Mouse (Mus musculus) hindbrain, postnatal 0 days (tissue): Measurements from ENCODE around the gene Eps8l2. TPM values are rescaled to one million over a fixed set of nuclear protein-coding genes. Genes with fewer than 3 reads are reported as not detected.
A peak's percentile ranks its signal among the peaks of the same experiment; 100 is the strongest.

Experiments used
- ATAC-seq: fragments of 200-750 bp; cut with Nextera tagmentation; 2 replicates; pipeline ENCODE4 v1.8.0; 2017; ENCODE audit warnings: mild to moderate bottlenecking, moderate TSS enrichment, moderate library complexity
- DNase-seq: peaks from one replicate; pipeline ENCODE4 v3.0.0-alpha.2; 2015; ENCODE audit warnings: low spot score
- H3K27ac ChIP-seq: fragments of 300-500 bp; sonication (generic); 2 replicates; pipeline ENCODE4 v1.5.1; 2014; ENCODE audit warnings: mild to moderate bottlenecking
- H3K27me3 ChIP-seq: fragments of 300-500 bp; sonication (generic); 2 replicates; pipeline ENCODE4 v1.6.1; 2014; ENCODE audit warnings: low read length, mixed read lengths; ENCODE audit not compliant: insufficient read depth
- H3K36me3 ChIP-seq: fragments of 300-500 bp; sonication (generic); 2 replicates; pipeline ENCODE4 v1.6.1; 2014; ENCODE audit warnings: low read length, mixed read lengths; ENCODE audit not compliant: insufficient read depth
- H3K4me1 ChIP-seq: fragments of 300-500 bp; sonication (generic); 2 replicates; pipeline ENCODE4 v1.6.1; 2014; ENCODE audit warnings: antibody characterized with exemption, low read length, mixed read lengths; ENCODE audit not compliant: insufficient read depth
- H3K4me2 ChIP-seq: fragments of 300-500 bp; sonication (generic); 2 replicates; pipeline ENCODE4 v1.6.1; 2014; ENCODE audit warnings: low read depth, mild to moderate bottlenecking, low read length, moderate library complexity, mixed read lengths
- H3K4me3 ChIP-seq: fragments of 300-500 bp; sonication (generic); 2 replicates; pipeline ENCODE4 v1.5.1; 2014; ENCODE audit warnings: low read length
- H3K9ac ChIP-seq: fragments of 300-500 bp; sonication (generic); replicated peaks from 2 replicates; pipeline ENCODE4 v1.6.1; 2014; ENCODE audit warnings: mild to moderate bottlenecking, low read length, moderate library complexity, mixed read lengths
- H3K9me3 ChIP-seq: fragments of 300-500 bp; sonication (generic); 2 replicates; pipeline ENCODE4 v1.6.1; 2016; ENCODE audit warnings: low read length, mixed read lengths
- CTCF ChIP-seq: IDR thresholded peaks from 2 replicates; pipeline ENCODE4 v1.5.1; 2016; ENCODE audit warnings: antibody characterized with exemption, control low read depth, low read depth
- WGBS: fragments of 180-500 bp; shearing (Covaris S2); extraction: QIAGEN DNeasy Blood & Tissue Kit; methylation state at CpG from one replicate; pipeline ENCODE4 v1.1.7; 2014; 5-methylcytosine and 5-hydroxymethylcytosine counted together
- polyA plus RNA-seq: library from polyadenylated mRNA; unstranded; fragments of >200 nt; fragmentation: Nextera tagmentation; extraction: Ambion mirVana; gene quantifications from 2 replicates; pipeline ENCODE4 v1.2.1, GENCODE M21; 2015
- total RNA-seq: library from RNA; depleted of rRNA; stranded (reverse); fragments of >200 nt; gene quantifications from 2 replicates; pipeline ENCODE4 v1.2.3, GENCODE M21; 2014

Eps8l2 gene
- total and polyA plus RNA-seq, 2 experiments from 2014 or later = 1.5 to 3.9 TPM

DNA sequence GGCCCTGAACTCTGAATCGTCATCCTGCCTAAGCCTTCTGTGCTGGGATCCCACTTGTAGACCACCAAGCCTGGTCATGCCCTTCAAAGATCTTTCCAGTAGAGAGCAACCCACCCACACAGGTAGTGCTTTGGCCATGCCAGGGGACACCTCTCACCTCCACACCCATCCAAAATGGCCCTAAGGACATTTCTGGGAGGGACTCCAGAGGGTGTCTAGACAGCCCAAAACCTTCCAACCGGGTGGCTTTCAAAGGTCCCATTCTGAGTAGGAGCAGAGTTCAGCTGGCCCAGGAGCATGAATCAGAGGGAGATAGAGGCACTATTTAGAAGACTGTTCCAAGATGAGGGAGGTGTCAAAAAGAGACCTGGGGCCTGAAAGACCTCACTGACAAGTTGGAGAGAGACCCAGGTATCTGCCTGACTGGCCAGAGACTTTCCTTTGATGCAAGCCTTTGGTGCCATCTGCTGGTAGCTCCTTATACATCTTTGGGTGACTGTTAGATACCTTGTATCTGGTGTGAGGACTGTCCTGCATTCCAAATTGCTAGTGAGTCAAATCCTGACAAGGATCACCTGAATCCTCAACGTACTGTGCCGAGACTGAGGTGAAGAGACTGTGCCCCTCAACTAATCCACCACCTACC lies 24.5 kb downstream of the Eps8l2 start:
- Histone ChIP-seq H3K27me3 (no peaks in the 10 kb centered on the region), H3K4me1 (no peaks in the 10 kb centered on the region), H3K27ac (no peak overlapping the region), H3K9me3 (no peaks in the 10 kb centered on the region), H3K4me2 (no peak overlapping the region), H3K36me3 (no peaks in the 10 kb centered on the region), H3K4me3 (no peak overlapping the region), H3K9ac (no peak overlapping the region)
- WGBS = 58% methylated on average over 4 of the region's 4 CpGs
- peak; percentile 80 for ATAC-seq
- peak; percentile 87 for TF ChIP-seq CTCF
- peak; percentile 90 for DNase-seq

DNA sequence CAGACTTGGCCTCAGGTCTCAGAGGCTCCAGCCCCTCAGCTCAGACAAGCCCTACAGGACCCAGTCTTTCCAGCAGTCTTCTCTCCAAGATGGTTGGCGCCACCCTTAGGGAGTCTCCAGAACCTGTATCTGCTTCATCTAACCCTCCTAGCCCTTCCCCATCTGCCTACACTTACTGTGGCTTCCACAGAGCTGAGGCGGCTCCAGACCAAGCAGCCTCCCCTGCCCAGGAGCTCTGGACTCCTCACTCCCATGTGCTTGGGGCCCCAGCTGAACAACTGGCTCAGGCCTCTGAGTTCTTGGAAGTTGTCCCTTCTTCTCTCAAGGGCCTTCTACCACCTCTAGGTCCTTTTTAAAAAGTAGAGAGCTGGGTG lies 25.1 kb downstream of the Eps8l2 start:
- no peak for DNase-seq
- H3K9me3 ChIP-seq = no peaks in the 10 kb centered on the region
- no peaks in the 10 kb centered on the region for H3K36me3 ChIP-seq
- no peak overlapping the region for H3K4me3 ChIP-seq
- peak; percentile 28 for ATAC-seq
- no peaks in the 10 kb centered on the region for H3K4me1 ChIP-seq
- H3K4me2 ChIP-seq = no peak overlapping the region
- no peak for TF ChIP-seq CTCF
- H3K27ac ChIP-seq = no peak overlapping the region
- H3K9ac ChIP-seq = no peak overlapping the region
- 63% methylated on average over 2 of the region's 2 CpGs for WGBS
- no peaks in the 10 kb centered on the region for H3K27me3 ChIP-seq

DNA sequence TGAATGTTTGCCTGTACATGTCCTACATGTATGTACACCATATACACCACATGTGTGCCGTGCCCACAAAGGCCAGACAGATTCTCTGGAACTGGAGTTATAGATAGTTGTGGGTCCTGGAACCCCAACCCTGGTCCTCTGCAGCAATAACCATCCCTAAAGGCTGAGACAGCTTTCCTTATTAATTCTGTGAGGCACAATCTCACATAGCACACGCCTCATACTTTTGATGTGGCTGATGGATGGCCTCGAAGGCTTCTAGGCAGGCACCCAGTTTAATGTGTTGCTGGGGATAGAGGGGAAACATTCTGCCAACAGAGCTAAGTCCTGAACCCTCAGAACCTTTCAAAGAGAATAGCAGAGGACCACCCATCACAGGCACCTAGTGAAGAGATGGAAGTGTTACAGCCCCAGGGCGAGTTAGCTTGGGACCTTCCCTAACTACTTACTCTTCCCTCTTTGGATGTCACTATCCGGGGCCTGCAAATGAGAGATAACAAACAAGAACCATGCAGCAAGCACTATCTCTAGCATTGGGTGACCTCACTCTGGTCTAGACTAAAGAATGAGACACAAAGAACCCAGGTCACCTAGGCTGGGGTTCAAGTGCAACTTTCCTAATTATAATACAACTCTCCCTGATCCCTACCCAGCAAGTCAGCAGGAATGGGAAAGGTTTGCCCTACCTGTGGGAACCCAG lies 25.8 kb downstream of the Eps8l2 start:
- no peaks in the 10 kb centered on the region for H3K36me3 ChIP-seq
- H3K27me3 ChIP-seq = no peaks in the 10 kb centered on the region
- H3K4me3 ChIP-seq = no peak overlapping the region
- H3K4me1 ChIP-seq = no peaks in the 10 kb centered on the region
- TF ChIP-seq CTCF = no peak
- ATAC-seq (no peak), DNase-seq (no peak)
- whole genome bisulfite sequencing = 81% methylated on average over 5 of the region's 5 CpGs
- no peak overlapping the region for H3K9ac ChIP-seq
- no peak overlapping the region for H3K4me2 ChIP-seq
- no peaks in the 10 kb centered on the region for H3K9me3 ChIP-seq
- no peak overlapping the region for H3K27ac ChIP-seq

DNA sequence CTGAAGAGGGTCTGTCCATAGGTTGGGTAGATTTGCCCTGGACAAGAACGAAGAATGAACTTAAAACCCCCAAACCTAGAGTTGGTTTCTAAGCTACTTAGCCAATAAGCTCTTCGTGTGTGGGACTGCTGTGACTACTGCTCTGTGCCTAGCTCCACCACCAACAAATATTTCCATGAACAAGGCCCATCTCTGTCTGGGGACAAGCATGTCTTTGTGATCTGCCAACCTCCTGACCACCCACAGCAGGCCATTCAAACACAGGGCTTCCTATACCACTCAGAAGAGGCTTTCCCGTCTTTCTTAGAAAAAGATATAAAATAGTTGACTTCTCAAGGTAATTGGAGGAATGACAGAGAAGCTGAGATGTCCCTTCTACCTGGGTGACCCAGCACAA lies 26.4 kb downstream of the Eps8l2 start:
- no peaks in the 10 kb centered on the region for H3K36me3 ChIP-seq
- no peak overlapping the region for H3K4me2 ChIP-seq
- no peak for ATAC-seq
- no peak overlapping the region for H3K9ac ChIP-seq
- no peak overlapping the region for H3K27ac ChIP-seq
- no peak overlapping the region for H3K4me3 ChIP-seq
- DNase-seq = no peak
- H3K4me1 ChIP-seq = no peaks in the 10 kb centered on the region
- WGBS = 66% methylated on average over 3 of the region's 3 CpGs
- TF ChIP-seq CTCF = no peak
- no peaks in the 10 kb centered on the region for H3K9me3 ChIP-seq
- H3K27me3 ChIP-seq = no peaks in the 10 kb centered on the region

DNA sequence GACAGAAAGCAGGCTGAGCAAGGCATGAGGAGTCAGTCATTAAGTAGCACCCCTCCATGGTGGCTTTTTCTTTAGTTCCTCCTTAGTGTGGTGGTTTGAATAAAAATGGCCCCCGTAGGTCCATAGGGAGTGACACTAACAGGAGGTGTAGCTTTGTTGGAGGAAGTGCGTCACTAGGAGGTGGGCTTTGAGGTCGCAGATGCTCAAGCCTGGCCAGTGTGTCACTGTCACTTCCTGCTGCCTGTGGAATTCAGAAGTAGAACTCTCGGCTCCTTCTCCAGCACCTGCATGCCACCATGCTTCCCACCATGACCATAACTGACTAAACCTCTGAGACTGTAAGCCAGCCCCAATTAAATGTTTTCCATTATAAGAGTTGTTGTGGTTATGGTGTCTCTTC lies 28.7 kb downstream of the Eps8l2 start:
- ATAC-seq (no peak), DNase-seq (no peak)
- Histone ChIP-seq H3K27me3 (no peaks in the 10 kb centered on the region), H3K9me3 (no peaks in the 10 kb centered on the region), H3K36me3 (no peaks in the 10 kb centered on the region), H3K9ac (no peak overlapping the region), H3K27ac (no peak overlapping the region), H3K4me2 (no peak overlapping the region), H3K4me1 (no peaks in the 10 kb centered on the region), H3K4me3 (no peak overlapping the region)
- 84% methylated on average over 4 of the region's 4 CpGs for WGBS
- TF ChIP-seq CTCF = no peak

DNA sequence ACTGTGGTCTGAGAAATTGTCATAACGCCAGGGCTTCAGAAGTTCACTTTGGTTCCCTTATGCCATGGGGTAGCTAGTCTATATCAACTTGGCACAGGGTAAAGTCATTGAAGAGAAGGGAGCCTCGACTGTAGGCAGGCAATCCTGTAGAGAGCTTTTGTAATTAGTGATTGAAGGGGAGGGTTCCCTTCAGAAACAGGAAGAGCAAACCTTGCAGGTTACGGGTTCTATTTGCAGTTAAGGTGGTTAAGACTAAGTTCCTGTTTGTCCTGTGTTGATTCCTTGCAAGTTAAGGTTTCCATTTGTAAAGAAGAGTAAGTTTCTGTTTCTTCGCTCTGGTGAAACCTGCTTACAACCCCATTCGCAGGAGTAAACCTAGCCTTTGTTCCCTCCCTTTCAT lies 31.2 kb downstream of the Eps8l2 start:
- WGBS = 67% methylated on average over 5 of the region's 5 CpGs
- Histone ChIP-seq H3K4me1 (no peaks in the 10 kb centered on the region), H3K36me3 (no peaks in the 10 kb centered on the region), H3K9me3 (no peaks in the 10 kb centered on the region), H3K9ac (no peak overlapping the region), H3K4me2 (no peak overlapping the region), H3K27me3 (no peaks in the 10 kb centered on the region), H3K27ac (no peak overlapping the region), H3K4me3 (no peak overlapping the region)
- ATAC-seq (no peak), DNase-seq (no peak)
- no peak for TF ChIP-seq CTCF

DNA sequence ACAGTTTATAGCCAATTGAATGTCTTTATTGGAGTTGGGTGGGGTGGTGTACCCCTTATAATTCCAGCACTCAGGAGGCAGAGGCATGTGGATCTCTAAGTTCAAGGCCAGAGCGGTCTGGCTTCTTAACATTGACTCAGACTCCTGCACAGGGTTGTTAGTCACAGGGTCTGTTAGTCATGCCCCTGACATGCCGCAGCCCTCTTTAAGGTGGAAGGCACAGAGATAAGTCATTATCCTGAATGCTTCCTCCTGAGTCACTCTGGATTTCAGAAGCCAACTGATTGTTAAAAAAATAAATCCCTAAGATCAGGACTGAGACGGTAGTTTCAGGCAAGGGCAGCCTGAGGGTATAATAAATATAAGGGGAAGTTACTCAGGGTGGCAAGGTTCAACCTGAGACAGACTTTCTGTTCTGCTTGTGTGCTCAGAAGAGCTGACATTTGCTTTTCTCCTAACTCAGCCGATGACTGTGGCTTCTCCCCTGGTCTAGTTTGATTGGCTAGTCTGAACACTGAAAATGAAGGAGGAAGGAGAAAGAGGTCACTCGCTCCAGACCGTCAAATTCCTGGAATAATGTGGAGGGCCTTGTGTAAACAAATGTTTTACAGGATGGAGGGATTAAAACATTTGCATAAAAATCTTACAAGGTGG lies 33.4 kb downstream of the Eps8l2 start:
- Histone ChIP-seq H3K9ac (no peak overlapping the region), H3K4me1 (no peaks in the 10 kb centered on the region), H3K27me3 (no peaks in the 10 kb centered on the region), H3K4me3 (no peak overlapping the region), H3K36me3 (no peaks in the 10 kb centered on the region), H3K27ac (no peak overlapping the region), H3K9me3 (no peaks in the 10 kb centered on the region), H3K4me2 (no peak overlapping the region)
- no peak for TF ChIP-seq CTCF
- WGBS = 72% methylated on average over 6 of the region's 6 CpGs
- ATAC-seq = no peak
- no peak for DNase-seq
